Mouse (Mus musculus): ENCODE data around the gene Naaladl2. TPM values are rescaled to one million over a fixed set of nuclear protein-coding genes. Genes with fewer than 3 reads are reported as not detected.
"Not testable (repeated sequence)": the region's sequence is repeated elsewhere in the genome, so short reads cannot be mapped to it uniquely, and the experiment has no call there.

Naaladl2 gene
- under 1 TPM; 0.51 to 0.91 TPM for total RNA-seq (2021)
- long read RNA-seq, experiment 1, result 0 reads
- long read RNA-seq, experiment 2, partial matches to known transcripts, result 0 of 1 reads
- long read RNA-seq, experiment 2, other reads (novel, unspliced or antisense), result 1 of 1 reads

DNA sequence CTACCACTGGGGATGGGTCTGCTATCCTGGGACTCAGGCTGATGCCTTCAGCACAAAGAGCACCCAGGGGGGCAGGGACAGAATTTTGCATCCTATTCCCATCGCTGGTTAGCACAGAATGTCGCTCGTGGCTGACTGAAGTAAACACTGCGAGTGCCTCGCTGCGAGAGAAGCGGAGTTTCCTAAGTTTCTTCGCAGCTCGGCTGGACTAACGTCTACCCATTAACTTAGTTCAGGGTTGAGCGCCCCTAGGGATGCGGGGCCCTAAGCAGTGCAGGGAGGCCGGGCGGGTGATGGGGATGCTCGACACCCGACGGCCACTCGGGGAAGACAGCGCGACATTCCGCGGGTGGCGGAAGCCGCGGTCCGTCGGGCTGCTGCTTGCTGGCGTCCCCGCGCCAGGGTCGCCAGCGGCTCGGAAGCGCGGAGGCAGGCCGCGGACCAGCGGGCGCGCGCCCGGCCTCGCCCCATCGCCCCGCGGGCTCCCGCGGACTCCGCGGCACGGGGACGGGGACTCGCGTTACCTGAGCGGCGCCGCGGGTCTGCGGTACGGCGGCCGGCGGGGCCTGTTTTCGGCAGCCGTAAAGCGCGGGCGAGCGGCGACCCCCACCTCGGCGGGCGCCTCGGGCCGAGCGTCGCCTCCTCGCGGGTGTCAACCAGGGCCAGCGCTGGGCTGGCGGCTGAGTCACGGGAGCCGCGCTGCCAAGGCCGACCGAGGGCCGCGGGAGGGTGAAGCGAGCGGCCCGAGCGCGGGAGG, at the start of gene Naaladl2:
Gene Naaladl2, minus strand, starts transcription at position 707 of the 757 bp plus-strand sequence.
- intact Hi-C loops (cut with DNase I), result no loop called here
- peak; percentile 28 to 55 for DNase-seq

DNA sequence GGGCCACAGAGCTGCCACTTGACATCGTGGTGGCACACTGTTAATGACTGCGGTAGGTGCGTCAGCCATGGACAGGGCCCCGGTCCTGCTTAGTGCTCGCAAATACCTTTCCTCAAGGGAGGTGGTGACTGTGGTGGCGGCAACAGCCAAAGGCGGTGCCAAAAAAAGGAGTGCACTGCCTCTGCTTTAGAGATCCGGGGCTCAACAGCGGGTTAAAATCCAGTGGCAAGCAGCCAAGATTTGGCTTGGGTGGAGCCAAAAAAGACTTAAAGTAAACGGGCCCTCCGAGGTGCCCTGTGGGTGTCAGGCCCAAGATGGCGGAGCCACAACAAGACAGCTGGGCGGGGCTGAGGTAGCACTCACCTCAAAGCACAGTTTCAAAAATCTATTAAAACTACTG, 7.7 kb upstream of the Naaladl2 start:
- no peak for DNase-seq
- intact Hi-C loops (cut with DNase I), result no loop called here

DNA sequence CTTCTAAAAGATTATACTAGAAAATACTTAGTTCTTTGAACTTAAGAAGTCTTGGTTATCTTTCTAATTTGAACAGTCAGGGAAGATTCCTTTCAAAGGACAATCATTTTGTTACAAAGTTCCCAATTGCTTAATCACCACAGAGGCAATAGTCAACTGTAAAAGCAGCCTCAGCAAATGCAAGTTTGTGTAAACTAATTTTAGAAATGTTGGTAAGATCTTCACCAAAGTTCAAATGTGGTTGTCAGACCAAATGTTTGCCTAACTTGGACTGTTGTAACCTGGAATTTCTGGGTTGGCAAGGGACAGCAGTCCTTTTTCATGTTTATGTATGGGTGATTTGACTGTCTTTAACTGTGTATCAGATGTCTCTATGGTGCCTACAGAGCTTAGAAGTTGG, 3.2 kb upstream of the Naaladl2 start:
- no peak for DNase-seq
- intact Hi-C loops (cut with DNase I), result no loop called here

DNA sequence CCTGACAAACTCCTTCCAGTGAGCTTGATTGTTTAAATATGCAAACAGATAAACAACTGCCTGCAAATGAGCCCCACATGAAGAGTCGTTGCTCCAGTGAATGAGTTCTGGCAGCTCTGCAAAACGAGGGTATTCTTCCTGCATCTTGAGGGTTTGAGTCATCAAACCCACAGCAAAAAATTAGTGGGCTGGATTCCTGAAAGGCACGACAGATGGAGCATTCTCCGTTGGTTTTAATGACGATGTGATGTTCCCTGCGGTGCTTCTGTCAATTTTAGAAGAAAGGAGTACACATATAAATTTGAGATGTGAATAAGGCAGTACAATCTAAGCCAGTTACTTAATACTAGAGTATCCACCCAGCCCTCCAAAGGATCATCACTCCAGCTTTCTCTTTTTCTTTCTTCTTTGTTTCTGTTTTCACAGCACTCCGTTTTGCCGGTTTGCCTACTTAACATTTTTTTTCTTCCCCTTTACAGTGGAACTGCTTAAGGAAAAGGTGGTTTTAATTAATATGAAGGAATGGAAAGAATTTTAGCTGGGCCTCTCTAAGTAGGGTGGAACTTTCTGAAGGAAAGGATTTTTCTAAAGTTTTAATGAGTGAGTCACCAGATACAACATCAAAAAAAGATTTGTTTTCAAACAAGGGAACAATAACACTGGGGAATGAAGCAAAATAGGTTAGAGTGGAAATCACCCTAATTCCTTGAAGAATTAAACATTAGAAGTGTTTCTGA, 1.1 kb upstream of the Naaladl2 start:
- DNase-seq, result no peak
- intact Hi-C loops (cut with DNase I), result no loop called here

DNA sequence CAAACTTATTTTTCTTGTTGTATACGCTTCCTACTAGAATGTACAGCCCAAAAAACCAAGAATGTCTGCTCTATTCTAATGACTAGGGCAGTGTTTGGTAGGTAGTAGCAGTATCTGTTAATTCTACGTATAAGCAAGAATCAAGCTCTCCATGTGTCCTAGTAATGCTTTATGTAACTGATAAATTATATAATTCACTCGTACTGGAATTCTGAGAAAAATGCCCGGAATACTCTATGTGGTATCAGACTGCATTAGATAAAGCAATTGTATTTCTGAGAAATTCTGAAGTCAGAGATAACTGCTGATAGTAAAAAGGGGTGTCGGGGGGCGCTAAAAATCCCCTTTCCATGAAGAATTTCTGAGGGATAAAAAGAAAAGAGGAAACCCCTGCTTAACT, 950 bp downstream of the Naaladl2 start:
- no peak for DNase-seq
- intact Hi-C loops (cut with DNase I), result no loop called here

DNA sequence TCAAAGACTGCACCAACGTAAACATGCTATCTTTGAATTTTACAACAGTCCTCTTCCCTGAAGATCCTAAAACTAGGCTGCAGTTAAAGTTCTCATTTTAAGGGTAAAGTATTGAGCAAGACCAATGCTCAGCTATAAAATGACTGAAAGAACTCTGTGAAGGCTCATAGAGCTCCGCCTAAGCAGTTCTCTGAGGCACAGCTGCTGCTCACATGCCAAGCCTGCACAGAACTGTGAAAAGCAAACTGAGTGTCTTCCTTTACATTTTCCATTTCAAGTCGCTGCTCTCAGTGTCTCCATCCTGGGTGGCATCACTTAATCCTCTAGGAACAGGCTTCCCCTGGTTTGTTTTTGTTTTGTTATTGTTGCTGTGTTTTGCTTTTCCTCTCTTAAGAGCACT, 12.2 kb downstream of the Naaladl2 start:
- no peak for DNase-seq
- intact Hi-C loops (cut with DNase I), result no loop called here

DNA sequence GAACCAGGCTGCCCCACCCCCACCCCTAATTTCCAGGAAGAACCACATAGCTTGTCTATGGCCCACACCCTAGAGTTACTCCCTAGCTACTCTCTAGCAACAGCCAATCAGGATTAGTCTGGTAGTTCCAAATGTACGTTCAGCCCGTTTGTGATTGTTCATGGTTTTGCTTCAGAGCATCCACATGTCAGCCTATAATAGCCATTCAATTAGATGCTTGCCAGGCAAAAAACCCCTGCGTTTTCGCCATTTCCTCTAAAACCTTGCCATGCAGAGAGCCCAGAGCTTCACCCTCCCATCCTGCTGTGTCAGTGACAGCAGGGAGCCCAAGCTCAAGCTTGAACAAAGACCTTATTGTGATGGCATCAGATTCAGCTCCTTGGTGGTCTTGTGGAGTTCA, 16.2 kb downstream of the Naaladl2 start:
- no peak for DNase-seq
- intact Hi-C loops (cut with DNase I), result no loop called here

DNA sequence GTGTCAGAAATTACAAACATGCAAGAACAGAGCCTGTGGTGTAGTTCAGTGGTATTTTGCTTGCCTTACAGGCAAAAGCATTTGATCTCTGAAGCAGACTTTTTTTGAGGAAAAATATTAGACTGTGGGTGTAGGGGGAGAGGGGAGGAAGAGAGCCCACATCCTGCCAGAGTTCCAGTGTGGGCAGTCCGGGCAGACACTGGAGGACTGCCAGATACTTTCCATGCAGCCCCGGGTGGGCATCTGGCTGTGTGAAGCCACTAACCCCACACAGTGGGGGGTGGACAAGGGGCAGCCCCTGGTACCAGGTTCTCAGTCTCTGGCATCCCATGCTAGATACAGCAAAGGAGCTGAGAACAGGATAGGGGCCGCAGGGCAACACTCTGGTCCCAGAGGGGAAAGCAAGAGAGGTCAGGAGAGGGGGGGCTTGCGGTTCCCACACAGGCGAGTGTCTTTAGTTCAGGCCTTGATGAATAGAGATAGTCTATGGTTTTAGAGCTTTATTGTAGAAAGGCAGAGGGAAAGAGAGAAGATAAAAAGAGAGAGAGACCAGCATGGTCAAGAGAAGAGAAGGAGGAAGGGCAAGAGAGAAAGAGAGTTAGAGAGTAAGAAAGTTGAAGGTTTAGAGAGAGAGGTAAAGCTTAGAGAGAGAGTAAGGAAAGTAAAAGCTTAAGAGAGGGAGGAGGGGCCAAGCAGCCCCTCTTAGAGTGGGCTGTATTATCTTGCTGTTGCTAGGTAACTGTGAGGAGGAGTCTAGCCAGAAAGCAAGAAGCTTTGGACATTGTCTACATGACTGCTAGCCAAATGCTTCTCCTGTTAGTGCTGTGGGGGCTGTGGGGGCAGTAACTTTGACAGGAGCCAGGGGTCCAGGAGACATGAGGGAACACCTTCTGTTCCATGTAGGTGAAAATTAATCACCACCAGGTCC, 18.9 kb downstream of the Naaladl2 start:
- no peak for DNase-seq
- intact Hi-C loops (cut with DNase I), result no loop called here

DNA sequence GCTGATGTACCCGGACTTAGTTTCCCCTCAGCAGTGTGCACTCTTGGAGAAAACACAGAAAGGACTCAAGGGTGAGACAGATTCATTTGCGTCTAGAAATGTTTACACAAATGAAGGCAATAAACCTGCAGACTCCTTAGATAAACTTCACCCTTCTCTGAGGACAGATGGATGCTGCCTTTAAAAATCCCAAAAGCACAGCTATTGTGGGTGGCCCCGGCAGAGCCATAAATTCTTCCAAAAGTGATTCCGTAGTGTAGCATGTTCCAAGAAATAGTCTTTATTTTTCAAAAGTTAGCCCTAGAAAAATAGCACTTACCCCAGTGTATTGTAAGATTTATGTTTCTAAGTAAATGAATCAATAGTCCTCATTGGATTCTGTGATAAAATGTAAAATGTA, 31.0 kb downstream of the Naaladl2 start:
- no peak for DNase-seq
- intact Hi-C loops (cut with DNase I), result no loop called here

DNA sequence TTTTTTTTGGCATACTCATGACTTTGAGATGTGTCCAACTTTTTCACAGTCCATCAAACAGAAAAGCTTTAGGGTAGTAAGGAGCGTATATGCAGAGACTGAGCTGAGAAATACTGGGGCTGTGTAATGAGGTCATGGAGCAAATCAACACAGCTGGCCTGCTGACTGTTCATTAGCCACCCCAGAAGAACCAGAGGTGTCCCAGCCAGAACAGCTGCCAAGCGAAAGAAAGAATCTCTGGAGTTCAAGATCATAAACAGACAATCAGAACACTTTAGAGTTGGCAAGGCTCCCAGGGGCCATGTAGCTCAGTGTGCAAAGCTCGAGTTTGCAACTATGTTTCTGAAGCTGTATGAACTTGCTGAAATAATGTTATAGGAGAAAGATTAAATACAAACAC, 35.1 kb downstream of the Naaladl2 start:
- DNase-seq, result peak in 1 of 2 experiments; percentile 7
- intact Hi-C loops (cut with DNase I), result no loop called here

DNA sequence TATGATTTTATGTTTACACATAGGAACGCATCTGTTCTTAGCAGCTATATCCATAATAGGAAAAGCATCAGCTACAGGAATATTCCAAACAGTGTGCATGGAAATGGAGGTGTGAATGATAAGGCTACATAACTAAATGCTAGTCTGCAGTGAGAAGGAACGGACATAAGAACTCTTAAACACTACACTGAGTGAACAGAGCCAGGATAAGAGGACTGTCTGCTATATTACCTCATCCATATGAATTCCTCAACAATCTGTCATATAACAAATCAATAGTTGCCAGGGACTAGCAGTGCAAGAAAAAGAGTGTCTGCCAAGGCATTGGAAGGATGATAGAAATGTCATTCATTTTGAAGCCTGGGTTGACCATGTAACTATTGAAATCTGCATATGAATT, 51.1 kb downstream of the Naaladl2 start:
- DNase-seq, result no peak
- intact Hi-C loops (cut with DNase I), result no loop called here

DNA sequence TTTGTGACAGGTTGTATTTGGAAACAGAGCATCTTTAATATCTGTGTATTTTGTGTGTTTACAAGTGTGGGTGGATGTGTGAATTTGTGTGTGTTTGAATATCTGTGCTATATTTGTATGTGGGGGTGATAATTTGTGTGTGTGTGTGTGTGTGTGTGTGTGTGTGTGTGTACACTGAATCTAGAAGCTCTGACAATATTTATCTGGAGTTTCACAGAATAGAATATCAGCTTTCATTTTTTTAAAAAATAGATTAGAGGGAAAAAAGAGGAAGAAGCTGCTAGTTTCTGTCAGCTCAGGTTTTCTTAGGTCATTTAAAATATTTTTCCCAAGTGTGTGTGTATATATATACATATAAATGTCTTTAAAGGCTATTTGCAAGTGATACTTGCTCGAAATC, 68.3 kb downstream of the Naaladl2 start:
- no peak for DNase-seq
- intact Hi-C loops (cut with DNase I), result no loop called here

DNA sequence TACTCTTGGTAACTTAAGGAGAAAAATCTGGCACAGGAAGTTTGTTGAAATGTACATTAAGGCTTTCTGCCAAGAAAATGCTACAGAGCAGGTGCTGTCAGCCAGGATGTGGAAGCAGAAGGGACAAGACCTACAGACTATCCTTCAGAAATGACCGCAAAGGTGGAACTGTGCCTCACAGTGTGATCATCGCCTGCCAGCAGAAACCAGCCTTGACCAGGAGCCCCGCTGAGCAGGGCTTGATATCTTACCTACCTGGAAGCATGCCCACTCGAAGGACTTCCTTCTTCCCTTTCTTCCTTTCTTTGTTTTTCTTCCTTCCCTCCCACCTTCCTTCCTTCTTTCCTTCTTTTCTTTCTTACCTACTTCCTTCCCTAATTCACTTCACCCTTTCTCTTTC, 69.8 kb downstream of the Naaladl2 start:
- intact Hi-C loops (cut with DNase I), result no loop called here
- no peak for DNase-seq

DNA sequence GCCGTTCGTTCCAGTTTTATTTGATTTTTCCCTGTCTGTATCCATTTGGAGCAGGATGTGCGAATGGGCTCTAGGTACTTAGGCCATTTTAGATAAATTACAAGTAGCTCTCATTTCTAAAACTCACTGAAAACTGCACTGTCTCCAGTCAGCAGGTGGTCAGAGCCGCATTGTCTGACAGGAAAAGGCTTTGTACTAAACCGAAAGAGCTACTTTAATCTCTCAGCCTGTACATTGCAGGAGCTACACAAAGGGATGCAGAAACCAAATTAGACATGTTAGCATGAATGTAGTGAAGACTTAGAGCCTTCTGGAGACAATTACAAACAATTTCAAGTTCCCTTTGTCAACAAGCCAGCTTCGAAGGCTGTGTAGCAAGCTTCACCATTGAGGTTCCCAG, 70.2 kb downstream of the Naaladl2 start:
- intact Hi-C loops (cut with DNase I), result no loop called here
- no peak for DNase-seq

DNA sequence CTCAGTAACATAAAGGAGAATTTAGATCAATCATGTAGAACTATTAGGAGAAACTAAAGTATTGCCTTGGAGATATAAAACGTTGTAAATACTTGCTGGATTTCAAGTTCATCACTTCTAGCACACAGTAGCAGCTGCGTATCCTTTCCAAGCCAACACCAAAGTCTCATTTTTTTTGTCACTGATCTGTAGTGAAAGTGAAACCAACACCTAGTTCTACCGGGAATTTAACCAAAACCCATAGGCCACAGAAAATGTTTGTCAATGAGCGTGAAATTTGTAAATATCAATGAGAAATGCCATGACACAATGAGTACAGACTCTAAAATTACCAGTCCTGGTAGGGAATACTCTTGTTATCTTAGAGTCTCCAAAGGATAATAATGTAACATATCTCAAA, 80.8 kb downstream of the Naaladl2 start:
- no peak for DNase-seq
- intact Hi-C loops (cut with DNase I), result no loop called here

DNA sequence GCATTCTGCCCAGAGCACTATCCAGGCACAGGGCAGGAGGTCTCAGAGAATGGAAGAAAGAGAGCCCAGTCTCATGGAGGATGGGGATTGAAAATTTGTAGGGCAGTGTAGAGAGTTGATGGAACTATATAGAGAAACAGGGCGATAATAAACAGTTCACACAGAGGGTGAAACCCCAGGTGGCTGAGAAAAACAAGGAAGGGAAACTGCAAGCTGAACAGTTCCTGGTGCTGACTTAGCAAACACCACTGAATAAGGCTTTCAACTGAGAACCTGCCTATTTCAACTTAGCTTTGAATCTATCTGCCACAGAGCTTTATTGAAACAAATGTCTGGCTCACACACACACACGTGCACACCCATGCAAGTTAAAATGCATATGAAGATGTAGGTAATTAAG, 91.1 kb downstream of the Naaladl2 start:
- intact Hi-C loops (cut with DNase I), result no loop called here
- DNase-seq, result no peak

DNA sequence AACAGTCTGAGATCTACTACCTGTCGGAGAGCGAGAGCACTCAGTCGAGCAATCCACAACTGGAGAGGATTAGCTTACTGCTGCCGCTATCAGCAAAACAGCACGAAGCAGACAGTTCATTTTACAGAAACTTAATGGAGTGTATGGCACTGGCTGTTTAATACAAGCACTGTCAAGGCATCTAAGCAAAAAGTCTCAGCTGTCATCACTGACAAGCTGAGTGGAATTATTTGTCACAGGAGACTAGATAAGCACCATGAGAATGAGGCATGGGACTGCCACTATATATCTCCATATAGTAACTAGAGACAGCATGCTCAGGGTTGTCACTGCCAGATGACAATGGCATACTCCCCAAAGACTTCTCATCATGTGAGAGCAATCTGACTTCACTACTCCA, 124.1 kb downstream of the Naaladl2 start:
- DNase-seq, result no peak
- intact Hi-C loops (cut with DNase I), result no loop called here

DNA sequence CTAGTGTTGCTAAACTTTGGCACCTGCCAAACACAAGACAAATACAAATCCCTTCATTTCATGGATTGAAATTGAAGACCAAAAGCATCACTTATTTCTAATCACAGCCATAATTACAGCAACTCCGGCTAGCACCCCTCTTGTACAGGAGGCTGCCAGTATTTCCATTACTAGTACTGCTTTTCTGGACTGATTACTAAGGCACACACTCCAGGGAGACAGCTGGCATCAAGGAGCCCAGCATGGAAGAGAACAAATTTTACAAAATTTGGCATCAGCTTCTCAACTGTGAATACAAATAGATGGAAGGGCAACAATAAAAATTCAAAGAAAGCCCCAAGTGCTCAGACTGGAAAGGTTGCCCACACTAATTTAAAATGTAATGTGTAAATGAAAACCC, 133.3 kb downstream of the Naaladl2 start:
- no peak for DNase-seq
- intact Hi-C loops (cut with DNase I), result no loop called here

DNA sequence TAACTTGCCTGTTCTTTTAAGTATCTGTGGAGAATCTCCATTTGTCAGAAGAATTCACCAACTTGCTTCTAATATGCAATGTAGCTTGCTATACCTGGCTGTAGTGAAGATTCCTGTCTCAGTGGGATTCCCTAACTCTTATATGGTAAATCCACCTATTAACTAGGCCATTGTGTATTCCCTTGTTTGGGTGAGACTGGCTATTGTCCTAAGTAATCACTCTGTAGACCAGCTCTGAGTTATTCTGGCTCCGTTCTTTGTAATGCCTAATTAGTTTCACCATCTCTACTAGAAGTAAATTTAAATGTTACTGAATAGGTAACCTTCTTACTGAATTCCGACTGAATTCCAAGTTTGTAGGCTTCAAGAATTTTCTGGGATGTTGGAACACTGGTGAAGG, 137.3 kb downstream of the Naaladl2 start:
- intact Hi-C loops (cut with DNase I); DNase-seq: not testable (repeated sequence)

DNA sequence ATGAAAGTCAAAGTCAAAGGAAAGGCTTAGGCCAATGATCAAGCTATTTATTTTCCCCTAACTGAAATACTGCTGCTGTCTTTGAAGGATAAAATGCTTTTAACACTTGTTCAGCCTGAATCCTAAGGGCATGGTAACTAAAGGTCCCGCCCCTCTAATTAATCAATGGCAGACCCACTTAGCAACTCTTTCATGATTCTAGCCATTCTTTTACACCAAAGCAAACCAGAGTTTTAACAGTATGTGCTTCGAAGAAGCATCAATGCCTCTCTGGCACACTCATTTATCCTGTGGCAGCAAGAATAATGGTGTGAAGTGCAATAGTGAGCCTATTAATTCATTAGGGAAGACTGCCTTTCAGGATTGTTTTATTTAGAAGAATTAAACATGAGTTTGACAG, 151.5 kb downstream of the Naaladl2 start:
- DNase-seq, result no peak
- intact Hi-C loops (cut with DNase I), result no loop called here

DNA sequence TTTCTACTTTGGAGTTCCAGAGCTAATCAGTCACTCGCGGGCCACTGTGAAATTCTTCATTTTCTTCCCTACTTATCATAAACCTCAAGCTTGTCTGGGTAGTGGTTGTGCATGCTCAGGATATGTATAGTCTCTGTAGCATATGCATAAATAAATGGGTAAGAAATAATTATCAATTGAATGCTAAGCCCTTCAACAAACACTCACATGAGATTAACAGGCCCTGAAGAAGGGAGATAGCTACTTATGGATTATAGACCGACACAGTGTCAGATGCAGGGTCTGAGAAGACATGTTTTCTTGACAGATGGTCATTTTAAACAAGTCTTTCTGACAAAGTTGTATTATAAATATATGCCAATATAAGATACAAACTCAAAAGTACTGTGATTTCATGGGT, 152.0 kb downstream of the Naaladl2 start:
- no peak for DNase-seq
- intact Hi-C loops (cut with DNase I), result no loop called here
